Mouse (Mus musculus): ENCODE results near the gene Gm12830. TPM values are rescaled to one million over a fixed set of nuclear protein-coding genes. Genes with fewer than 3 reads are reported as not detected.

Gm12830 gene
- total and polyA plus RNA-seq, 2 experiments from 2014 or later: not detected

DNA sequence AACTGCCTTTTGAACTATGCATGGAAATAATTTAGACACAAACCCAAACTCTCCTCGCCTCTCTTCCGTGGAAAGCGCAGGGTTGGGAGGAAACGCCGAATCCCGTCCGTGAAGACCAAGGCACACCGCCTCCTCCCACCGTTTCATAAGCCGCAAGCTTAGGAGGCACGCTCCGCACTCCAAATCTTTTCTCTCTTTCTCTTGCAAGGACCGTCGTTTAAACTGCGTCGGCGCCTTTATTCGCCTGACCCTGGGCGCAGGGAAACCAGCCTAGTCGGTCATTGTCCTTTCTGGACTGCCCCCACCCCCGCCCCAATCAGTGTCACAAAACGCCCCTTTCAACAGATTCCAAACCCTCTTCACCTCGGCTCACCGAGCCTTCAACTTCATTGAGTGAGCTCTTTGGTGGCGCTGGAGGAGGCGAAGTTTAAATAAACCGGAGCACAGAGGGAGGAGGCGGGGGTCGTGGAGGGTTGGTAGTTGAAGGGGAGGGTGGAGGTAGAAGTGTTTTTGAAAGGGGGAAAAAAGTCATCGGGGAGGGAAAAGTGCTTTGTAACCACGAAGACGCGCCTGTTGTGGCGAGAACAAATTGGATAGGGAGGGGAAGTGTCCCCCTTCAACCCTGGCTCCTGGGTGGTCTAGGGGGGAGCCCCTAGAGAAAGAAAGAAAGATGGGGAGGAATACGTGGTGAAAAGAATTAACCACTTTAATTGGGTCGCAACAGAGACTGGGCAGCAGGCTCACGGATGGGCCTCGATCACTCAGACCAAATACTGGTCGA is 81.3 kb downstream of the Gm12830 start:
- Histone ChIP-seq H3K27ac (ENCODE audit: low read depth, low read length) (no peak overlapping the region), H3K9ac (no peak overlapping the region), H3K9me3 (ENCODE audit: low read length) (no peaks in the 10 kb centered on the region), H3K4me1 (ENCODE audit: insufficient read depth) (no peaks in the 10 kb centered on the region), H3K27me3 (ENCODE audit: insufficient read depth, low read length) (peaks cover 90% of the 10 kb centered on the region), H3K4me3 (ENCODE audit: low read depth, low read length) (no peak overlapping the region), H3K4me2 (ENCODE audit: low read depth) (no peak overlapping the region), H3K36me3 (ENCODE audit: insufficient read depth) (no peaks in the 10 kb centered on the region)
- 4% methylated on average over 39 of the region's 39 CpGs for WGBS
- ATAC-seq (no peak), DNase-seq (no peak)
- no peak for TF ChIP-seq CTCF (IDR thresholded peaks at IDR 0.05; ENCODE audit: low read depth)

DNA sequence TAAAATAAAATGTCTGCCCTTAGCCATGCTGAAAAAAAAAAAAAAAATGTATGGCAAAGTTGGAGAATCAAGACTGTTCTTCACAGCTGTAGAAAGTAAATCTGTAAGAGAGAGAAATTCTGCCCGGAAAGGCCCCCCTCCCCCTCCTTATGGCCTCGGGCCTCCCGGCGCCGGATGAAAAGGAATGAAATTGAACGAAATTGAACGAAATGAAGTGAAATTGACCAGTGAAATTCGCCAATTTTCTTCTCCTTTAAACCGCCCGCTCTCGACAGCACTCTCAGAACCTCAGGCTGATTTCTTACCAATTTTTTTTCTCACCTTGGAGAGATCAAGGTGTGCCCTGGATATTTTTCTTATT is 81.9 kb downstream of the Gm12830 start:
- DNase-seq (peak; percentile 59), ATAC-seq (no peak)
- no peak overlapping the region for H3K4me3 ChIP-seq (ENCODE audit: low read depth, low read length)
- H3K27me3 ChIP-seq (ENCODE audit: insufficient read depth, low read length): peaks cover 86% of the 10 kb centered on the region
- H3K36me3 ChIP-seq (ENCODE audit: insufficient read depth): no peaks in the 10 kb centered on the region
- no peak overlapping the region for H3K9ac ChIP-seq
- H3K4me2 ChIP-seq (ENCODE audit: low read depth): no peak overlapping the region
- WGBS: under 1% methylated on average over 11 of the region's 11 CpGs
- H3K9me3 ChIP-seq (ENCODE audit: low read length): no peaks in the 10 kb centered on the region
- TF ChIP-seq CTCF (IDR thresholded peaks at IDR 0.05; ENCODE audit: low read depth): no peak
- H3K4me1 ChIP-seq (ENCODE audit: insufficient read depth): no peaks in the 10 kb centered on the region
- H3K27ac ChIP-seq (ENCODE audit: low read depth, low read length): no peak overlapping the region

DNA sequence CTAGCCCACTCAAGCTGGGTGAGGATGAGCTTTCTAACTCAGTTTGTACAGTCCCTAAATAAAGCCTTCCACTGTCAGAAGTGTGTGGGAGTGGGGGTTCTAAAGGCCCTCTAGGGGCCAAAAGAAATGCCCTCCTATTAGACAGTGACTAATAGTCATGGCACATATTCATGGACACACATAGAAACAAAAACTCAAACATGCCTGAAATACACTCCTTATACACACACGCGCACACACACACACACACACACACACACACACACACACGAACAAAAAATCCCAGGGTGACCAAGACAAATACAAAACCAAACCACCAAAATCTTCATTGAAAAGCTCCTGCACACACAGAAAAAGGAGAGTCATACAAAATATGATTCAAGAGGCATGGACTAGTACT is 84.0 kb downstream of the Gm12830 start:
- H3K27ac ChIP-seq (ENCODE audit: low read depth, low read length): no peak overlapping the region
- DNase-seq: no peak
- ATAC-seq: no peak
- H3K36me3 ChIP-seq (ENCODE audit: insufficient read depth): no peaks in the 10 kb centered on the region
- H3K4me2 ChIP-seq (ENCODE audit: low read depth): no peak overlapping the region
- no peak overlapping the region for H3K4me3 ChIP-seq (ENCODE audit: low read depth, low read length)
- H3K9ac ChIP-seq: no peak overlapping the region
- no peak for TF ChIP-seq CTCF (IDR thresholded peaks at IDR 0.05; ENCODE audit: low read depth)
- no peaks in the 10 kb centered on the region for H3K4me1 ChIP-seq (ENCODE audit: insufficient read depth)
- 53% methylated on average over 3 of the region's 3 CpGs for WGBS
- no peaks in the 10 kb centered on the region for H3K9me3 ChIP-seq (ENCODE audit: low read length)
- peaks cover 85% of the 10 kb centered on the region for H3K27me3 ChIP-seq (ENCODE audit: insufficient read depth, low read length)

Other genes starting within 250 kb of the Gm12830 start
- 0.38 and 1.8 TPM in 2 replicates for gene Foxd2, start 87.2 kb downstream of the Gm12830 start, total RNA-seq (2014; rRNA removed)
- gene Foxd2, start 87.2 kb downstream of the Gm12830 start, polyA plus RNA-seq (2015; fragmentation: Nextera tagmentation; extraction: Ambion mirVana): 0.25 and 0.28 TPM in 2 replicates
- not detected in 2 replicates for gene Foxe3, start 104.3 kb downstream of the Gm12830 start, total RNA-seq (2014; rRNA removed)
- not detected in 2 replicates for gene Foxe3, start 104.3 kb downstream of the Gm12830 start, polyA plus RNA-seq (2015; fragmentation: Nextera tagmentation; extraction: Ambion mirVana)
- 120 and 132 TPM in 2 replicates for gene Cmpk1, start 165.5 kb downstream of the Gm12830 start, total RNA-seq (2014; rRNA removed)
- gene Cmpk1, start 165.5 kb downstream of the Gm12830 start, polyA plus RNA-seq (2015; fragmentation: Nextera tagmentation; extraction: Ambion mirVana): 181 and 208 TPM in 2 replicates
- 1.5 and 4.2 TPM in 2 replicates for gene Stil, start 178.4 kb downstream of the Gm12830 start, total RNA-seq (2014; rRNA removed)
- 1.5 and 2.1 TPM in 2 replicates for gene Stil, start 178.4 kb downstream of the Gm12830 start, polyA plus RNA-seq (2015; fragmentation: Nextera tagmentation; extraction: Ambion mirVana)
- gene Tal1, start 234.7 kb downstream of the Gm12830 start, total RNA-seq (2014; rRNA removed): 2.5 and 4.0 TPM in 2 replicates
- 0.34 and 0.54 TPM in 2 replicates for gene Tal1, start 234.7 kb downstream of the Gm12830 start, polyA plus RNA-seq (2015; fragmentation: Nextera tagmentation; extraction: Ambion mirVana)